Mouse (Mus musculus) stomach, postnatal 0 days (tissue): Measurements from ENCODE around the gene Acin1.

Source experiments
- CTCF ChIP-seq: IDR thresholded peaks from 2 replicates; pipeline ENCODE4 v1.5.1; 2016; ENCODE audit warnings: antibody characterized with exemption, low read depth, mild to moderate bottlenecking, moderate library complexity
- EP300 ChIP-seq: optimal IDR thresholded peaks from 2 replicates; pipeline ENCODE3; 2016; ENCODE audit warnings: antibody characterized with exemption

- TF ChIP-seq CTCF, result peak; percentile 67
- no peak for TF ChIP-seq EP300
Observed at GRCm38 (mm10) chr14:54646898-54647636, 39.7 kb downstream of the Acin1 start.
